Mouse (Mus musculus): ENCODE measurements around the gene Zmym5. TPM values are rescaled to one million over a fixed set of nuclear protein-coding genes. Genes with fewer than 3 reads are reported as not detected.
"Not testable (repeated sequence)": the region's sequence is repeated elsewhere in the genome, so short reads cannot be mapped to it uniquely, and the experiment has no call there.

The Zmym5 gene
- polyA plus RNA-seq, 1 experiment from 2014 or later: 17.8 TPM

DNA sequence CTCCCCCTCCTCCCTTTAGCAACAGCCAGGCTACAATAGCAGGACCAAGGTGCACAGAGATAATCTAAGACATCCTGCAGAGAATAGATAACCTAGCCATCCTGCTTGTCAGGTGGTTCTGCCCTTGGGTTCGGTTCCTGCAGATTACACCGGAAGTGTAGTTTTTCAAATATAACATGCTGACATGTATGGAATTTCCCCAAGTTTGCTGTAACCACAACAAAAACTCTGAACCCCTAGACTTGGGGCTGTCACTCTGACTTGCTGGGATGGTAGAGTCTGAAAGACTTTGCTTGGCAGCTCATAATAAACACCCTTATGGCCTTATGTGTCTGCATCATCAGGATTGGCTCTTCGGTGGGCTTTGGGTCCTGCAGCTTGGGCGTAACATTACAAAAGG lies 5.0 kb upstream of the Zmym5 start:
- H3K9me3 ChIP-seq: no peaks in the 10 kb centered on the region
- H3K4me3 ChIP-seq: no peak overlapping the region
- H3K36me3 ChIP-seq: no peaks in the 10 kb centered on the region
- peaks cover 18% of the 10 kb centered on the region for H3K4me1 ChIP-seq (replicated peaks)
- 94% methylated on average over 4 of the region's 4 CpGs for WGBS
- no peaks in the 10 kb centered on the region for H3K27me3 ChIP-seq (ENCODE audit: insufficient read depth, poor library complexity, severe bottlenecking)
- no peak overlapping the region for H3K27ac ChIP-seq
- no peak for DNase-seq (ENCODE audit: low spot score)

- whole genome bisulfite sequencing: 2% methylated on average over 35 of the region's 35 CpGs
- peaks cover 26% of the 10 kb centered on the region for H3K4me1 ChIP-seq (replicated peaks)
- peak; percentile 88 for DNase-seq (ENCODE audit: low spot score)
- peak overlapping the region; percentile 97 for H3K27ac ChIP-seq
- peak overlapping the region; percentile 64 for H3K4me3 ChIP-seq
- no peaks in the 10 kb centered on the region for H3K9me3 ChIP-seq
- H3K36me3 ChIP-seq: peaks cover 21% of the 10 kb centered on the region
- H3K27me3 ChIP-seq (ENCODE audit: insufficient read depth, poor library complexity, severe bottlenecking): no peaks in the 10 kb centered on the region
Observed at GRCm38 (mm10) chr14:56812520-56813036, 1.1 kb upstream of the Zmym5 start.

DNA sequence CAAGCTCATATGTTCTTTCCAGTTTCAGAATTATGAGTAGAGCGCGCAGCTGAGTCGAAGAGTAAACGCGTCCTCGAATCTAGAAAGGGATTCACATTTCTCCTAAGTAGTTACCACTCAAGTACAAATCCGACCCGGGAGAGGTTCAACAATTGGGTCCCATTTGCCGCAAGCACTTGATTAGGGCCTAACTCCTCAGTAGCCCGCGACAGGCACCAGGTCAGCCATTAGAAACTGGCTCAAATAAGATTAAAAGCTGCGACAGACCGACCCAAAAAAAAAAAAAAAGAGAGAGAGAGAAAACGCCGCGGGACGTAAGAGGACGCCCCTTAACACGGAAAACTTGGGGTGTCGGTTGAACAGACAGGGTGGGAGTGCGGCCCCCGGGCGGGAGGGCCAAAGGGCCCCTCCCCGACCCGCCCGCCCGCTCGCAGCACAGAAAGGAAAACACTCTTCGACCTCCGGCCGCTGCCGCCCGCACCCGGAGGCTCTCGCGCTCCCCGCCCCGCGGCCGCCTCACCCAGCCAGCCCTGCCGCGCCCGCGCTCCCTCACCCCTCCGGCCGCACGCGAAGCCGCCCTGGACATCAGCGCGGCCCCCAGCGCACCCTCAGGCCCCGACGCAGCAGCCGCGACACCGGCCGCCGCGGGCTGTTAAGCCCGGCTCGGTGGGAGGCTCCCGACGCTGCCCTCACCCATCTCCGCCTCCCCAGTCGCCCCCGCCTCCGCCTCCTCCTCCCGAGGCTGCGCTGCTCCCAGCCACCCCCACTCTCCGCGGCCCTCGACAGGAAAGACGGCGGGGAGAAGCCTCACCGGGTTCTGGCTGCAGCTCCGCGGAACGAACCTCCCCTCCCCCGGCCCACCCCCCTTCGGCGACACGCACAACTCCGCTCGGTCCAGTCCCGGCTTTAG lies 480 bp downstream of the Zmym5 start:
- Histone ChIP-seq H3K4me1 (replicated peaks) (peaks cover 22% of the 10 kb centered on the region), H3K36me3 (peaks cover 32% of the 10 kb centered on the region), H3K4me3 (peak overlapping the region; percentile 76), H3K27ac (peak overlapping the region; percentile 91)
- peak; percentile 56 for DNase-seq (ENCODE audit: low spot score)
- not testable (repeated sequence) for H3K27me3 ChIP-seq (ENCODE audit: insufficient read depth, poor library complexity, severe bottlenecking); H3K9me3 ChIP-seq
- WGBS: 1% methylated on average over 49 of the region's 86 CpGs

DNA sequence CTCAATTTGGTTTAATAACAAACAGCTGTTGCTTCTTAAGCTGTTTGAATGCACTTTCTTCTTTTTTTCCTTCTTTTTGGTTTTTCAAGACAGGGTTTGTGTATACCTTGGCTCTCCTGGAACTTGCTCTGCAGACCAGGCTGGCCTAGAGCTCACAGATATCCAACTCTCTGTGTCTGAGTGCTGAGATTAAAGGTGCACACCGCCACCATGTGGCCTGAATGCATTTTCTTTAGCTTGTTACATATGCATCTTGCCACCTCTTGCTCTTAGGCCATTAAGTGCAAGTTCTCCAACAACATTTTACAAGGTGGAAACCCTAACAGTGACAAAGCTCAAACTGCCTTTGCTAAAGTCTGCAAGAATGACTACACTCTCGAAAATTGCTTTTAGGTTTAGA lies 18.3 kb downstream of the Zmym5 start:
- H3K4me1 ChIP-seq (replicated peaks): no peaks in the 10 kb centered on the region
- no peaks in the 10 kb centered on the region for H3K9me3 ChIP-seq
- no peak overlapping the region for H3K27ac ChIP-seq
- H3K27me3 ChIP-seq (ENCODE audit: insufficient read depth, poor library complexity, severe bottlenecking): no peaks in the 10 kb centered on the region
- peak; percentile 58 for DNase-seq (ENCODE audit: low spot score)
- 47% methylated on average over 2 of the region's 2 CpGs for WGBS
- H3K4me3 ChIP-seq: no peak overlapping the region
- H3K36me3 ChIP-seq: peaks cover 68% of the 10 kb centered on the region

DNA sequence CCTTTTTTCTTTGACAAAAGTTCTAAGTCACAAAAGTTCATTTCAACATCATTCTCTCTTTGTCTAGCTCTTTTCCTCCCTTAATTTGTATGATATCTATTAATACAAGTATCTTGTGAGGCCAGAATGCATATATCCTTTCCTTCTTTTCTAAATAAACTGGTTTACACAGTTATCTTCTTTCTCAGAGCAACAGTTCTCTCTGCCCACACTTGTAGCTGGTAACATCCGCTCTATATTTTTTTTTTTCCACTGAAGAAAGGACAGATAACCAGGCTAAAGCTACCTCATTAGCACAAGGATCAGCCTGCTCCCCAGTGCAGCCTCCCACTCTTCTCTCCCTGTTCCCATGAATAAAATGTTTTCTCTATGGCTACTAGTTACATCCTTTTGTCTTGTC lies 26.9 kb downstream of the Zmym5 start:
- Histone ChIP-seq H3K9me3 (no peaks in the 10 kb centered on the region), H3K4me1 (replicated peaks) (no peaks in the 10 kb centered on the region), H3K36me3 (no peaks in the 10 kb centered on the region), H3K27ac (no peak overlapping the region), H3K27me3 (ENCODE audit: insufficient read depth, poor library complexity, severe bottlenecking) (no peaks in the 10 kb centered on the region), H3K4me3 (no peak overlapping the region)
- WGBS: 78% methylated on average over 1 of the region's 1 CpGs
- no peak for DNase-seq (ENCODE audit: low spot score)

GRCm38 (mm10) chr14:56778933-56779300 lies 32.6 kb downstream of the Zmym5 start:
- 54% methylated on average over 3 of the region's 3 CpGs for WGBS
- peak overlapping the region; percentile 97 for H3K27ac ChIP-seq
- peaks cover 20% of the 10 kb centered on the region for H3K4me1 ChIP-seq (replicated peaks)
- H3K9me3 ChIP-seq: no peaks in the 10 kb centered on the region
- H3K27me3 ChIP-seq (ENCODE audit: insufficient read depth, poor library complexity, severe bottlenecking): no peaks in the 10 kb centered on the region
- no peak for DNase-seq (ENCODE audit: low spot score)
- H3K4me3 ChIP-seq: peak overlapping the region; percentile 97
- peaks cover 13% of the 10 kb centered on the region; the same call in 1 of the 2 replicates for H3K36me3 ChIP-seq

DNA sequence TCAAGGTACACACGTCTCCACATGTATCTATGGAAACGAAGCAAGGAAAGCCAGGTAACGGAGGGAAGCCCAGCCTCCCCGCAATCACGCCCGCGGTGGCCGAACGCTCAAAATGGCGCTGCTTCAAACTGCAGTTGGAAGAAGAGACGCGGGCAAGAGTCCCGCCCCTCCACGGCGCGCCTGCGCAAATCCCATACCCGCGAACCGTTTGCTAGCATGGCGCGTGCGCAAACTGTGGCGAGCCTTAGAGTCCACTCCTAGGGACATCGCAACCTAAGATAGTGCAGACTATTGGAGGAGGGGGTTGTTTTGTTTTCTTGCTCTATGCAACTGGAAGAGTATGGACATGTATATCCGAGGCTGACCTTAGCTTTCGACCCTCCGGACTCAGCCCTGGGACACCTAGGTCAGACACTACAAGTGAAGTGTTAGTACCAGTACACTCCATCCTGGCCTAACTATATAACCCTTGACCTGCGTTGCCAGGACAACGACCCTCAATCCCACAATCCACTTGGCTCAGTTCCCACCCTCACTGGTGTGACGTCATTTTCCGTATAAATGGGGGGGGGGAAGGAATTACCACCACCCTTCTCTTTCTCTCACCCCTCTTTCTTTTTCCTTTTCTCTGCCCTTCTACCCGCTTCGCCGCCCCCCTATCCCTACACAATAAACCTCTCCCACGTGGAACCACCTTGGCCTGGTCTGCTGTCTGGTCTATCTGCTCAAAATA lies 33.1 kb downstream of the Zmym5 start, which contains the start of gene Pspc1:
TSS of gene Pspc1 (minus strand) at position 117 of the 733 bp plus-strand sequence.
- Histone ChIP-seq H3K4me1 (replicated peaks) (peaks cover 23% of the 10 kb centered on the region), H3K36me3 (peaks cover 17% of the 10 kb centered on the region; the same call in 1 of the 2 replicates), H3K27ac (peak within 1 kb of the TSS; percentile 97), H3K4me3 (peak within 1 kb of the TSS; percentile 97), H3K27me3 (ENCODE audit: insufficient read depth, poor library complexity, severe bottlenecking) (no peaks in the 10 kb centered on the region), H3K9me3 (no peaks in the 10 kb centered on the region)
- WGBS: under 1% methylated on average over 36 of the region's 36 CpGs
- DNase-seq (ENCODE audit: low spot score): peak; percentile 98

DNA sequence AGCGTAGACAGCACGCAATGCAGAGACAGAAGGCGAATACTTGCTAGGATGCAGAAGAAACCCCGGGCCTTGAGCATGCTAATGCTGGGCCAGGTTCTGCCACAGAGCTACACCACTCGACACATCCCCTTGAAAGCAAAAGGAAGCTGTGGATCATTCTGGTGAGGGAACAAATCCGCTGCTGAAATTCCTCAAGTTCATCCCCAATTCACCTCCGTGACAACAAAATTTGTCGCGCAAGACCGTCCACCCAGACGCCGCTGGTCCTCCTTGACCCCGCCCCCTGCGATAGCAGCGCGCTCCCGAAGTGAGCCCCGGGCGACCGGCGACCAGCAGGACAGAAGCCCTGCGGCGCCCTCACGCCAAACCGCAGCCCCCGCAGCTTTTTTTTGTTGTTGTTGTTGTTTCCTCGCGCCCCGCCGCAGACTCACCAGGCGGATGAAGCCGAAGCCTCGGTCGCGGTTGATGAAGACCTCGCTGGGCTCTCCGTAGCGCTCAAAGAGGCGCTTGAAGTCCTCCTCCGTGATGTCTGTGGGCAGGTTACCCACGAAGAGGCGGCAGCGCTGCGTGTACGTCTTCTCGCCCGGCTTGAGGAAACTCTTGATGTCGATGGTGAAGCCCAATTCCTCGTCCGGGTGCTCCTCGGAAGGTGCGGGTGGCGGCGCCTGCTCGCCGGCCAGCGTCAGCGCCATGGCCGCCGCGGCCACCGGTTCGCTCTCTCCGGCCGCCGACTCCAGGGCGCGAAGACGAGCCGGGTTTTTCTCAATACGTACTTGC lies 34.0 kb downstream of the Zmym5 start:
- peak; percentile 68 for DNase-seq (ENCODE audit: low spot score)
- H3K4me3 ChIP-seq: peak overlapping the region; percentile 97
- WGBS: under 1% methylated on average over 71 of the region's 71 CpGs

GRCm38 (mm10) chr14:56776571-56777238 lies 34.8 kb downstream of the Zmym5 start:
- H3K27ac ChIP-seq: no peak overlapping the region
- H3K9me3 ChIP-seq: no peaks in the 10 kb centered on the region
- no peak for DNase-seq (ENCODE audit: low spot score)
- 40% methylated on average over 11 of the region's 11 CpGs for WGBS
- H3K4me3 ChIP-seq: peak overlapping the region; percentile 97
- peaks cover 30% of the 10 kb centered on the region for H3K36me3 ChIP-seq
- H3K27me3 ChIP-seq (ENCODE audit: insufficient read depth, poor library complexity, severe bottlenecking): no peaks in the 10 kb centered on the region
- H3K4me1 ChIP-seq (replicated peaks): peaks cover 23% of the 10 kb centered on the region

More for the DNA sequence above, 34.0 kb downstream of the Zmym5 start:
- H3K27me3 ChIP-seq (ENCODE audit: insufficient read depth, poor library complexity, severe bottlenecking): no peaks in the 10 kb centered on the region
- no peaks in the 10 kb centered on the region for H3K9me3 ChIP-seq
- H3K36me3 ChIP-seq: peaks cover 24% of the 10 kb centered on the region; the same call in 1 of the 2 replicates
- H3K27ac ChIP-seq: peak overlapping the region; percentile 97
- peaks cover 23% of the 10 kb centered on the region for H3K4me1 ChIP-seq (replicated peaks)

- 85% methylated on average over 4 of the region's 4 CpGs for WGBS
Observed at GRCm38 (mm10) chr14:56775416-56775815, 36.1 kb downstream of the Zmym5 start.

GRCm38 (mm10) chr14:56766438-56766837 lies 45.1 kb downstream of the Zmym5 start:
- not testable (repeated sequence) for DNase-seq (ENCODE audit: low spot score); H3K4me1 ChIP-seq (replicated peaks); H3K27me3 ChIP-seq (ENCODE audit: insufficient read depth, poor library complexity, severe bottlenecking); H3K4me3 ChIP-seq; H3K27ac ChIP-seq; H3K9me3 ChIP-seq
- 96% methylated on average over 2 of the region's 2 CpGs for WGBS
- peaks cover 93% of the 10 kb centered on the region for H3K36me3 ChIP-seq

More at GRCm38 (mm10) chr14:56775416-56775815, 36.1 kb downstream of the Zmym5 start:
- Histone ChIP-seq H3K36me3 (peaks cover 43% of the 10 kb centered on the region), H3K27ac (no peak overlapping the region), H3K4me3 (peak overlapping the region; percentile 97), H3K9me3 (no peaks in the 10 kb centered on the region), H3K4me1 (replicated peaks) (peaks cover 23% of the 10 kb centered on the region), H3K27me3 (ENCODE audit: insufficient read depth, poor library complexity, severe bottlenecking) (no peaks in the 10 kb centered on the region)
- no peak for DNase-seq (ENCODE audit: low spot score)

- H3K4me3 ChIP-seq; H3K4me1 ChIP-seq (replicated peaks); DNase-seq (ENCODE audit: low spot score); H3K27me3 ChIP-seq (ENCODE audit: insufficient read depth, poor library complexity, severe bottlenecking); H3K27ac ChIP-seq; H3K9me3 ChIP-seq: not testable (repeated sequence)
- WGBS: 95% methylated on average over 3 of the region's 3 CpGs
- peaks cover 93% of the 10 kb centered on the region for H3K36me3 ChIP-seq
Observed at GRCm38 (mm10) chr14:56765117-56765516, 46.4 kb downstream of the Zmym5 start.

Data from hindbrain, embryonic 10.5 days (tissue).